Mouse (Mus musculus): ENCODE data around the gene Slc6a15.

DNA sequence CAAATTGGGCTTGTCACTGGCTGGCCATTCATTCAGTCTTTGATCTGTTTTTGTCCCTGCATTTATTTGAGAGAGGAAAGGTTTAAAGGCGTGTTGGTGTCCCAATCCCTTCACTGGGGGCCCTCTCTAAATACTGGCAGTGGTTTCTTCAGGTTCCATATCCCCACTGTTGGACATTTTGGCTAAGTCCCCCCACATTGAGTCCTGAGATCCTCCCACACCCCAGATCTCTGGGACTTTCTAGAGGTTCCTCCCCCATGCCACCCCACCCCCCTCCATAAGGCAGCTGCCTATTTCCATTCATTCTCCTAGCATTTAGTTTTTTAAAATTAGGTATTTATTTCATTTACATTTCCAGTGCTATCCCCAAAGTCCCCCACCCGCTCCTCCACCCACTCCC, 75.0 kb downstream of the Slc6a15 start:
- no peak for TF ChIP-seq CTCF (IDR thresholded peaks at IDR 0.05; ENCODE audit: control insufficient read depth, insufficient read depth, insufficient read length)
- no peak for TF ChIP-seq MYOG (IDR thresholded peaks at IDR 0.05; ENCODE audit: control insufficient read depth, extremely low read depth, insufficient read length)
- no peak for TF ChIP-seq FOSL1 (IDR thresholded peaks at IDR 0.05; ENCODE audit: insufficient read depth, low read length, poor library complexity, severe bottlenecking)

All from C2C12 (cell line).